In genomic region chr11:108257921-108258320, GRCm38 (mm10) we compare ENCODE assay signal across 20 mouse cellular contexts.
A peak's percentile ranks its signal among the peaks of the same experiment; 100 is the strongest.
DNase-seq lines count a peak whose midpoint lies in the region; ATAC-seq and TF ChIP-seq lines count a peak whose summit lies in the region.
"Had no signal": no experiment of that assay in that cellular context is flagged by ENCODE, and none has a peak within 500 bp of the region (broad histone marks: within the 10 kb centered on the region; RNA-seq: fewer than 3 reads in every experiment).

No protein-coding gene starts in this region.

- ATAC-seq in heart, embryonic 14.5 days (ENCODE audit: insufficient number of reproducible peaks, insufficient read depth, low FRiP score, low read depth) = no peak
- ATAC-seq: forebrain, postnatal 0 days; midbrain, embryonic 15.5 days had no signal

- no peaks in the 10 kb centered on the region for H3K9me3 ChIP-seq in heart, embryonic 14.5 days (ENCODE audit: control insufficient read depth, low read length)
- H3K9me3 ChIP-seq: limb, embryonic 13.5 days; liver, embryonic 13.5 days; midbrain, embryonic 15.5 days; neural tube, embryonic 12.5 days had no signal

- H3K4me1 ChIP-seq in heart, embryonic 14.5 days (ENCODE audit: control insufficient read depth in 2 of 2, insufficient read depth in 2 of 2, low read length in 2 of 2) = peaks cover 29 to 60% of the 10 kb centered on the region in 2 experiments

- no peak overlapping the region for H3K4me3 ChIP-seq in gastrocnemius, adult 2 months
- no peak overlapping the region for H3K4me3 ChIP-seq in heart, embryonic 14.5 days (ENCODE audit: control insufficient read depth in 1 of 2, insufficient read depth in 1 of 2, low read depth in 1 of 2, low read length in 2 of 2)
- no peak overlapping the region for H3K4me3 ChIP-seq in layer of hippocampus, adult 2 months
- H3K4me3 ChIP-seq: limb, embryonic 13.5 days; liver, embryonic 13.5 days; midbrain, embryonic 15.5 days; neural tube, embryonic 12.5 days had no signal

- no peak for DNase-seq in gastrocnemius, adult 2 months
- no peak for DNase-seq in gastrocnemius, postnatal 14 days
- no peak for DNase-seq in heart, postnatal 25 days (ENCODE audit: low spot score)
- DNase-seq in layer of hippocampus, adult 2 months (ENCODE audit: low spot score in 2 of 2) = no peak
- DNase-seq in layer of hippocampus, postnatal 14 days (ENCODE audit: low spot score in 2 of 2) = no peak
- peak; percentile 24 for DNase-seq in lung, postnatal 10 days
- no peak for DNase-seq in lung, adult 18-20 months
- DNase-seq: cerebellum, adult 11 months; forebrain, postnatal 0 days; kidney, adult 11 months; layer of hippocampus, postnatal 36 days; liver, embryonic 13.5 days; right cerebral cortex, postnatal 14 days; thymus, adult 2 months; thymus, postnatal 4 days had no signal

- 29% methylated on average over 8 of the region's 8 CpGs for WGBS in heart, embryonic 14.5 days

- H3K4me2 ChIP-seq in heart, embryonic 14.5 days (ENCODE audit: low read length) = peak overlapping the region; percentile 41; the same call in 1 of the 2 replicates
- H3K4me2 ChIP-seq: liver, embryonic 13.5 days; midbrain, embryonic 15.5 days; neural tube, embryonic 12.5 days had no signal

- no peaks in the 10 kb centered on the region for H3K36me3 ChIP-seq in heart, embryonic 14.5 days (ENCODE audit: control insufficient read depth, insufficient read depth, low read length)
- H3K36me3 ChIP-seq: limb, embryonic 13.5 days; liver, embryonic 13.5 days; midbrain, embryonic 15.5 days; neural tube, embryonic 12.5 days had no signal

- no peaks in the 10 kb centered on the region for H3K27me3 ChIP-seq in heart, embryonic 14.5 days (ENCODE audit: control insufficient read depth, insufficient read depth, low read length)
- H3K27me3 ChIP-seq: limb, embryonic 13.5 days; liver, embryonic 13.5 days; midbrain, embryonic 15.5 days; neural tube, embryonic 12.5 days had no signal

- intact Hi-C loops in gastrocnemius, adult 2 months (cut with DNase I) = loop anchor here (2.0 kb wide), 1 partner anchor 79 kb away; no protein-coding TSS in a partner anchor
- intact Hi-C loops in gastrocnemius, postnatal 14 days (cut with DNase I; ENCODE audit: low total_unique reads) = no loop called here
- intact Hi-C loops in heart, postnatal 25 days (cut with DNase I) = loop anchor here (5.0 kb wide), 1 partner anchor 41 kb away; no protein-coding TSS in a partner anchor

- H3K9ac ChIP-seq in heart, embryonic 14.5 days (ENCODE audit: low read length) = 0 out of 2 replicates have a peak overlapping the region, but pooled peaks have one; percentile 21
- H3K9ac ChIP-seq: forebrain, postnatal 0 days; limb, embryonic 13.5 days; liver, embryonic 13.5 days; midbrain, embryonic 15.5 days; neural tube, embryonic 12.5 days had no signal

- H3K27ac ChIP-seq in gastrocnemius, adult 2 months = peak overlapping the region; percentile 91
- H3K27ac ChIP-seq in heart, embryonic 14.5 days (replicated peaks in 1 of 2; ENCODE audit: control insufficient read depth in 1 of 2, insufficient read depth in 1 of 2, low read depth in 2 of 2, low read length in 2 of 2) = peak overlapping the region; percentile 68 to 88
- H3K27ac ChIP-seq in layer of hippocampus, adult 2 months = peak overlapping the region; percentile 74; the same call in 1 of the 2 replicates
- H3K27ac ChIP-seq: liver, embryonic 13.5 days; macrophage; neural tube, embryonic 12.5 days had no signal

- no peak for TF ChIP-seq CTCF in gastrocnemius, adult 2 months (IDR thresholded peaks at IDR 0.05)
- no peak for TF ChIP-seq CTCF in layer of hippocampus, adult 2 months (conservative IDR thresholded peaks at IDR 0.05)
